Mouse (Mus musculus) ES-Bruce4 (cell line): ENCODE measurements around the gene Jak2. TPM values are rescaled to one million over a fixed set of nuclear protein-coding genes. Genes with fewer than 3 reads are reported as not detected.

ENCODE experiments used
- H3K27ac ChIP-seq: 2 replicates; pipeline ENCODE4 v1.5.1; 2012; ENCODE audit warnings: low read length, inconsistent platforms; ENCODE audit not compliant: insufficient read depth
- H3K27me3 ChIP-seq: 2 replicates; pipeline ENCODE4 v1.6.1; 2012; ENCODE audit warnings: mild to moderate bottlenecking, low read length, inconsistent platforms; ENCODE audit not compliant: control insufficient read depth, poor library complexity, insufficient read depth, severe bottlenecking
- H3K36me3 ChIP-seq: 2 replicates; pipeline ENCODE4 v1.6.1; 2012; ENCODE audit warnings: inconsistent platforms, mild to moderate bottlenecking, low read length, moderate library complexity; ENCODE audit not compliant: control insufficient read depth, poor library complexity, insufficient read depth, severe bottlenecking
- H3K4me1 ChIP-seq: one replicate; pipeline ENCODE4 v1.8.1; 2011; ENCODE audit warnings: low read length; ENCODE audit not compliant: control insufficient read depth, insufficient read depth
- H3K4me3 ChIP-seq: 2 replicates; pipeline ENCODE4 v1.5.1; 2011; ENCODE audit warnings: low read depth, mild to moderate bottlenecking, low read length
- H3K9ac ChIP-seq: 2 replicates; pipeline ENCODE4 v1.6.1; 2012; ENCODE audit warnings: low read depth, mild to moderate bottlenecking, inconsistent platforms; ENCODE audit not compliant: poor library complexity, severe bottlenecking
- H3K9me3 ChIP-seq: replicated peaks from 2 replicates; pipeline ENCODE4 v1.6.1; 2012; ENCODE audit warnings: mild to moderate bottlenecking, low read length, inconsistent platforms; ENCODE audit not compliant: control insufficient read depth, poor library complexity, insufficient read depth, severe bottlenecking
- CTCF ChIP-seq: IDR thresholded peaks from one replicate; pipeline ENCODE4 v1.8.1; 2011; ENCODE audit warnings: low read depth, low read length
- EP300 ChIP-seq: IDR thresholded peaks from 2 replicates; pipeline ENCODE4 v1.6.1; 2011; ENCODE audit warnings: low read depth, low read length; ENCODE audit not compliant: insufficient read depth
- POLR2A ChIP-seq: IDR thresholded peaks from one replicate; pipeline ENCODE4 v1.8.1; 2011; ENCODE audit warnings: low read length; ENCODE audit not compliant: insufficient read depth
- polyA plus RNA-seq: library from polyadenylated mRNA; stranded (reverse); fragments of >200 nt; gene quantifications from 2 replicates; pipeline ENCODE4 v1.2.4, GENCODE M21; 2011; ENCODE audit warnings: low read depth; ENCODE audit not compliant: missing spikeins, insufficient read depth, insufficient read length

Gene Jak2
- 10.9 and 12.6 TPM in 2 replicates for polyA plus RNA-seq

DNA sequence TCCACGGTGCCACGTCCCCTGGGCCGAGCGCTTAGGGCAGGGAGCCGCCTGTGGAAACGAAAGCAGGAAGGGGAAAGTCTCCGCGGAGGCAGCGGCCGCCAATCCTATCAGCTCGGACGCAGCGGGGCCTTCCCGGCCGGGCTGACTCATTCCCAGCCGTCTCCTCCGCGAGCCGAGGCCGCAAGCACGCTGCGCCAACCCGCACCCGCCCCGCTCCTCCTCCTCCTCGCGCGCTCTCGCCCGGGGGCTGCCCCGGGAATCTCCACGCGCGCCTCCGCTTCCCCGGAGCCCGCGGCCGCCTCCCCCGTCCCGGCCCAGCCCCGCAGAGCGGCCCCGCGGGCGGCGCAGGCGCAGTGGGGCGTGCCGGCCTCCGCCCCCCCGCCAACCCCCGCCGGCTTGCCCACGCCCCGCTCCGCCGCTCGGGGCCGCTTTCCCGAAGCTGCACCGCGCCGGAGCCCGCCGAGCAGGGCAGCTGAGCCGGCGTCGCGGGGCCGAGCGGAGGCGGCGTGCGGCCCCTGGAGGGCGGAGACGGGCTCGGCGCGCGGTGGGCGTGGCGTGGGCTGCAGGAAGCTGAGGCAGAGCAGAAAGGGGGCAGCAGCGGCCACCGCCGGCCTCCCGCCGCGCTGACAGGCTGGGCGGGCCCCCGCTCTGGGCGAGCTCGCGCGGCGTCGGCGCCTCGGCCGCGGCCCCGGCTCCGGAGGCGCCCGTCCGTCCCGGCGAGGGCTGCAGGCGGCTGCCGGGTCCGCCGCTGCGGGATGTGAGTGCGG lies at the start of gene Jak2:
Gene Jak2, plus strand, starts transcription at position 638 of the 767 bp plus-strand sequence.
- Histone ChIP-seq H3K9ac (peak within 1 kb of the TSS; percentile 86), H3K27ac (no peak within 1 kb of the TSS), H3K4me1 (no peaks in the 10 kb centered on the region), H3K27me3 (peaks cover 3% of the 10 kb centered on the region), H3K4me3 (peak within 1 kb of the TSS; percentile 79), H3K9me3 (no peaks in the 10 kb centered on the region), H3K36me3 (no peaks in the 10 kb centered on the region)
- TF ChIP-seq CTCF, result peak; percentile 18
- no peak for TF ChIP-seq POLR2A

DNA sequence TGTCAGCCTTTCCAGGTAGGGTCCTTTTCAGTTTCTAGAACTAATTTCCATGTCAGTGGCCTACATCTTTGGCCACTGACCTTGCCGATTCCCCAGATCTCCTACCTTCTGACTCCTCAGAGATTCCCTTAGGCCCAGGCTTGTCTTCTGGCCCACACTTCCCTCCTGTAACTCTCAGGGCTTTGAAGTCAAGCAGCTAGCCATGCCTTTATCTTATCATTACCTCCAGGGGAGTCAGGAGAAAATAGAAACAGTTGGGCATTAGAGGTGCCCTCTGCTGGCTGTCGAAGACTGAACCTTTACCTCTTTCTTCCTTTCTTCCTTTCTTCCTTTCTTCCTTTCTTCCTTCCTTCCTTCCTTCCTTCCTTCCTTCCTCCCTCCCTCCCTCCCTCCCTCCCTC lies 48.3 kb upstream of the Jak2 start:
- no peaks in the 10 kb centered on the region for H3K27me3 ChIP-seq
- H3K4me1 ChIP-seq, result no peaks in the 10 kb centered on the region
- TF ChIP-seq CTCF, result no peak
- TF ChIP-seq POLR2A, result no peak
- no peak for TF ChIP-seq EP300
- H3K27ac ChIP-seq, result no peak overlapping the region
- H3K9me3 ChIP-seq, result no peaks in the 10 kb centered on the region
- no peaks in the 10 kb centered on the region for H3K36me3 ChIP-seq
- no peak overlapping the region for H3K9ac ChIP-seq
- H3K4me3 ChIP-seq, result no peak overlapping the region

DNA sequence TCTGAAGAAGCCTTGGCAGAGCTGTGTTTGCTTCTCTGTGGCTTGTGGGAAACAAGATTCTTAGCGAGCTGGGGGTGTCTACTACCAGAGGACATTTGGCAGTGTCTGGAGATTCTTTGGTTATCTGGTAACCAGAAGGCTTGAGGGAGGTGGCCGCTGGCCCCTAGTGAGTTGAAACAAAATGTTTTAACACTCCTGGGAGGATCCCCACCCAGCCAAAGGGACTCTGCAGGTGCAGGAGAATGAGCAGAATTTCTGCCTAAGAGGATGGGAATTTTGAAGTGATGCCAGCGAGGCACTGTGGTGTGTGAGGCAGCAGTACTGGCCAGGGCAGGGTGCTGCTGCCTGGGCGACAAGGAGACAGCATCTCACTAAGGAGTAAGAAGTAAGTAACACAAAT lies 47.0 kb upstream of the Jak2 start:
- TF ChIP-seq EP300 (no peak), CTCF (no peak), POLR2A (no peak)
- Histone ChIP-seq H3K27ac (no peak overlapping the region), H3K27me3 (no peaks in the 10 kb centered on the region), H3K4me3 (no peak overlapping the region), H3K9ac (no peak overlapping the region), H3K4me1 (no peaks in the 10 kb centered on the region), H3K9me3 (no peaks in the 10 kb centered on the region), H3K36me3 (no peaks in the 10 kb centered on the region)

GRCm38 (mm10) chr19:29205267-29205666 lies 46.4 kb upstream of the Jak2 start:
- Histone ChIP-seq H3K4me1 (no peaks in the 10 kb centered on the region), H3K27me3 (no peaks in the 10 kb centered on the region), H3K27ac (no peak overlapping the region), H3K36me3 (no peaks in the 10 kb centered on the region), H3K9me3 (no peaks in the 10 kb centered on the region), H3K9ac (no peak overlapping the region), H3K4me3 (no peak overlapping the region)
- TF ChIP-seq POLR2A, result no peak
- no peak for TF ChIP-seq CTCF
- no peak for TF ChIP-seq EP300

DNA sequence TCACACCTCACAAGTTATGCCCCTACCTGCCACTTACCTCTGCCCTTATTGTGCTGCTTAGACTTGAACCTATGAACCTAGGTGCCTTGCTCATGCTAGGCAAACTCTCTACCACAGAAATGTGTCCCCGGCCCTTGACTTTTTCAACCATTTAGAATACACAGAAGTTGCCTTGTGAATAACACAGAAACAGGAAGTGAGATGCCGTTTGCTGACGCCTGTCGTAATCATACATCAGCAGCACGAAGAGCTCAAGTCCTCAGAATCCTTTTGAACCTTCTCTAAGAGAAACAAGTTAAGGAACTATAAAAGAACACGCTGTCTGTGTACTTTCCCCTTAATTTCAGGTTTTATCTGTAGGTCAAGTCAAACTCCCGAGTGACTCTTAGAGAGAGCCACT lies 41.7 kb upstream of the Jak2 start:
- Histone ChIP-seq H3K4me1 (no peaks in the 10 kb centered on the region), H3K9ac (no peak overlapping the region), H3K27me3 (no peaks in the 10 kb centered on the region), H3K36me3 (no peaks in the 10 kb centered on the region), H3K4me3 (no peak overlapping the region), H3K27ac (no peak overlapping the region), H3K9me3 (no peaks in the 10 kb centered on the region)
- TF ChIP-seq CTCF (no peak), EP300 (no peak), POLR2A (no peak)

- Histone ChIP-seq H3K9ac (no peak overlapping the region), H3K27ac (no peak overlapping the region)
These were observed 41.3 kb upstream of the Jak2 start for GRCm38 (mm10) chr19:29210319-29210718.

More at GRCm38 (mm10) chr19:29210319-29210718, 41.3 kb upstream of the Jak2 start:
- H3K27me3 ChIP-seq, result no peaks in the 10 kb centered on the region
- TF ChIP-seq POLR2A, result no peak
- TF ChIP-seq CTCF, result peak; percentile 49
- TF ChIP-seq EP300, result no peak
- H3K4me3 ChIP-seq, result no peak overlapping the region
- H3K9me3 ChIP-seq, result no peaks in the 10 kb centered on the region
- H3K36me3 ChIP-seq, result no peaks in the 10 kb centered on the region
- H3K4me1 ChIP-seq, result no peaks in the 10 kb centered on the region
